Mouse (Mus musculus) liver, adult 2 months (tissue): ENCODE results near the gene Mpv17l.

ENCODE experiments used
- CTCF ChIP-seq: fragments of 200-500 bp; IDR thresholded peaks from 2 replicates; pipeline ENCODE4 v1.5.1; 2011; ENCODE audit warnings: low read depth, low read length, control low read depth
- POLR2A ChIP-seq: fragments of 200-500 bp; IDR thresholded peaks from 2 replicates; pipeline ENCODE4 v1.6.1; 2011; ENCODE audit warnings: low read length, control low read depth; ENCODE audit not compliant: insufficient read depth; ENCODE audit errors: extremely low read depth

GRCm38 (mm10) chr16:13867910-13868514 is 34.9 kb upstream of the Mpv17l start:
- TF ChIP-seq CTCF (no peak), POLR2A (no peak)
